Mouse (Mus musculus) MEL (cell line): ENCODE data around the gene Tlx3. TPM values are rescaled to one million over a fixed set of nuclear protein-coding genes. Genes with fewer than 3 reads are reported as not detected.

Experiments used
- DNase-seq: peaks from one replicate; pipeline ENCODE4 v3.0.0; 2011; ENCODE audit warnings: low read depth, low spot score
- H3K27ac ChIP-seq: 2 replicates; pipeline ENCODE4 v1.5.1; 2012; ENCODE audit warnings: low read depth, mild to moderate bottlenecking, control low read depth, low read length, moderate library complexity; ENCODE audit not compliant: control insufficient read depth
- H3K27me3 ChIP-seq, 2 experiments: fragments of 150-350 bp in 1 of 2; sonication (generic) in 1 of 2; 2 replicates each; pipeline ENCODE4 v1.6.1; 2012; ENCODE audit warnings: low read length in 2 of 2, mild to moderate bottlenecking in 2 of 2, improper control_type of control experiment in 1 of 2, moderate library complexity in 1 of 2; ENCODE audit not compliant: insufficient read depth in 2 of 2, control insufficient read depth in 1 of 2
- H3K36me3 ChIP-seq, 2 experiments: 2 replicates each; pipeline ENCODE4 v1.6.1; 2012 to 2014; ENCODE audit warnings: low read length in 2 of 2, improper control_type of control experiment in 1 of 2, inconsistent platforms in 1 of 2, mild to moderate bottlenecking in 1 of 2; ENCODE audit not compliant: insufficient read depth in 2 of 2, control insufficient read depth in 1 of 2
- H3K4me1 ChIP-seq, 2 experiments: fragments of 150-350 bp in 1 of 2; sonication (generic) in 1 of 2; 2 replicates each; pipeline ENCODE4 v1.6.1; 2012; ENCODE audit warnings: low read length in 2 of 2, improper control_type of control experiment in 1 of 2, mild to moderate bottlenecking in 1 of 2; ENCODE audit not compliant: insufficient read depth in 2 of 2, control insufficient read depth in 1 of 2
- H3K4me3 ChIP-seq, 2 experiments: fragments of 150-350 bp in 1 of 2; sonication (generic) in 1 of 2; 2 replicates each; pipeline ENCODE4 v1.5.1; 2012; ENCODE audit warnings: low read depth in 2 of 2, low read length in 2 of 2, mild to moderate bottlenecking in 2 of 2, moderate library complexity in 2 of 2, control low read depth in 1 of 2, improper control_type of control experiment in 1 of 2; ENCODE audit not compliant: control insufficient read depth in 1 of 2, insufficient read depth in 1 of 2
- H3K79me2 ChIP-seq: 2 replicates; pipeline ENCODE4 v1.6.1; 2012; ENCODE audit warnings: mild to moderate bottlenecking, low read length, moderate library complexity; ENCODE audit not compliant: control insufficient read depth, poor library complexity, insufficient read depth
- H3K9ac ChIP-seq: 2 replicates; pipeline ENCODE4 v1.6.1; 2012; ENCODE audit warnings: low read depth, mild to moderate bottlenecking, control low read depth, low read length, moderate library complexity; ENCODE audit not compliant: control insufficient read depth, poor library complexity, severe bottlenecking
- H3K9me3 ChIP-seq: fragments of 150-350 bp; sonication (generic); replicated peaks from 2 replicates; pipeline ENCODE4 v1.6.1; 2012; ENCODE audit warnings: mild to moderate bottlenecking, low read length, improper control_type of control experiment, moderate library complexity; ENCODE audit not compliant: insufficient read depth
- BHLHE40 ChIP-seq: IDR thresholded peaks from 2 replicates; pipeline ENCODE4 v1.6.1; 2012; ENCODE audit warnings: low read depth, mild to moderate bottlenecking, inconsistent platforms, low read length, improper control_type of control experiment, borderline replicate concordance
- CHD1 ChIP-seq: IDR thresholded peaks from 2 replicates; pipeline ENCODE4 v1.6.1; 2012; ENCODE audit warnings: low read depth, mild to moderate bottlenecking, inconsistent platforms, low read length, improper control_type of control experiment
- CHD2 ChIP-seq: IDR thresholded peaks from 2 replicates; pipeline ENCODE4 v1.6.1; 2011; ENCODE audit warnings: low read length, improper control_type of control experiment
- CTCF ChIP-seq, 3 experiments: IDR thresholded peaks in 2 of 3; conservative IDR thresholded peaks in 1 of 3; 2 replicates each; pipeline ENCODE4 v1.5.1; 2011 to 2012; ENCODE audit warnings: low read length in 3 of 3, low read depth in 2 of 3, mild to moderate bottlenecking in 2 of 3, improper control_type of control experiment in 1 of 3, inconsistent platforms in 1 of 3, mixed read lengths in 1 of 3, moderate library complexity in 1 of 3; ENCODE audit not compliant: control insufficient read depth in 1 of 3, insufficient read depth in 1 of 3, poor library complexity in 1 of 3, severe bottlenecking in 1 of 3
- ETS1 ChIP-seq: IDR thresholded peaks from 2 replicates; pipeline ENCODE4 v1.6.1; 2012; ENCODE audit warnings: low read depth, mild to moderate bottlenecking, inconsistent platforms, low read length, improper control_type of control experiment, moderate library complexity
- GATA1 ChIP-seq: IDR thresholded peaks from 2 replicates; pipeline ENCODE4 v1.6.1; 2011; ENCODE audit warnings: low read depth, low read length, improper control_type of control experiment
- JUND ChIP-seq: IDR thresholded peaks from 2 replicates; pipeline ENCODE4 v1.6.1; 2011; ENCODE audit warnings: low read depth, mild to moderate bottlenecking, improper control_type of control experiment, low read length
- KAT2A ChIP-seq: conservative IDR thresholded peaks from 2 replicates; pipeline ENCODE4 v1.6.1; 2012; ENCODE audit warnings: low read depth, low read length, improper control_type of control experiment, inconsistent platforms
- MAFK ChIP-seq: IDR thresholded peaks from 2 replicates; pipeline ENCODE4 v1.6.1; 2011; ENCODE audit warnings: low read depth, mild to moderate bottlenecking, low read length, improper control_type of control experiment, borderline replicate concordance
- MAX ChIP-seq: IDR thresholded peaks from 2 replicates; pipeline ENCODE4 v1.6.1; 2011; ENCODE audit warnings: low read length, improper control_type of control experiment
- MEF2A ChIP-seq: IDR thresholded peaks from 2 replicates; pipeline ENCODE4 v1.6.1; 2014; ENCODE audit warnings: low read depth, mild to moderate bottlenecking, inconsistent platforms, low read length, improper control_type of control experiment; ENCODE audit not compliant: poor library complexity, insufficient replicate concordance, severe bottlenecking; ENCODE audit errors: extremely low read depth
- MXI1 ChIP-seq: IDR thresholded peaks from 2 replicates; pipeline ENCODE4 v1.6.1; 2011; ENCODE audit warnings: mild to moderate bottlenecking, low read depth, low read length, improper control_type of control experiment
- MYC ChIP-seq: IDR thresholded peaks from 2 replicates; pipeline ENCODE4 v1.6.1; 2011; ENCODE audit warnings: low read depth, mild to moderate bottlenecking, low read length, improper control_type of control experiment, moderate library complexity
- NELFE ChIP-seq: IDR thresholded peaks from 2 replicates; pipeline ENCODE4 v1.6.1; 2011; ENCODE audit warnings: low read depth, low read length, improper control_type of control experiment
- NRF1 ChIP-seq: IDR thresholded peaks from 2 replicates; pipeline ENCODE4 v1.6.1; 2014; ENCODE audit warnings: low read depth, mild to moderate bottlenecking, inconsistent platforms, low read length, improper control_type of control experiment, moderate library complexity; ENCODE audit not compliant: poor library complexity, insufficient read depth, severe bottlenecking
- POLR2A ChIP-seq, 2 experiments: IDR thresholded peaks; 2 replicates each; pipeline ENCODE4 v1.6.1; 2011 to 2012; ENCODE audit warnings: low read length in 2 of 2, mild to moderate bottlenecking in 2 of 2, control low read depth in 1 of 2, improper control_type of control experiment in 1 of 2, low read depth in 1 of 2, moderate library complexity in 1 of 2; ENCODE audit not compliant: control insufficient read depth in 1 of 2, insufficient read depth in 1 of 2, poor library complexity in 1 of 2
- POLR2AphosphoS2 ChIP-seq: IDR thresholded peaks from 2 replicates; pipeline ENCODE4 v1.6.1; 2011; ENCODE audit warnings: low read length, improper control_type of control experiment
- POLR2AphosphoS5 ChIP-seq: IDR thresholded peaks from 2 replicates; pipeline ENCODE4 v1.6.1; 2012; ENCODE audit warnings: low read depth, borderline replicate concordance, mild to moderate bottlenecking, inconsistent platforms, low read length, moderate library complexity, mixed read lengths
- RCOR1 ChIP-seq: IDR thresholded peaks from 2 replicates; pipeline ENCODE4 v1.6.1; 2012; ENCODE audit warnings: low read depth, mild to moderate bottlenecking, inconsistent platforms, low read length, improper control_type of control experiment
- TBP ChIP-seq: IDR thresholded peaks from 2 replicates; pipeline ENCODE4 v1.8.0; 2011; ENCODE audit warnings: low read depth, low read length, improper control_type of control experiment
- TCF12 ChIP-seq: IDR thresholded peaks from 2 replicates; pipeline ENCODE4 v1.6.1; 2014; ENCODE audit warnings: low read depth, mild to moderate bottlenecking, inconsistent platforms, low read length, improper control_type of control experiment, moderate library complexity
- UBTF ChIP-seq: IDR thresholded peaks from 2 replicates; pipeline ENCODE4 v1.6.1; 2012; ENCODE audit warnings: low read depth, mild to moderate bottlenecking, inconsistent platforms, low read length, improper control_type of control experiment, moderate library complexity, borderline replicate concordance; ENCODE audit not compliant: insufficient read depth
- USF1 ChIP-seq: IDR thresholded peaks from 2 replicates; pipeline ENCODE4 v1.6.1; 2014; ENCODE audit warnings: low read depth, mild to moderate bottlenecking, inconsistent platforms, low read length, improper control_type of control experiment, moderate library complexity
- USF2 ChIP-seq, 2 experiments: IDR thresholded peaks; 2 replicates each; pipeline ENCODE4 v1.6.1; 2011 to 2012; ENCODE audit warnings: improper control_type of control experiment in 2 of 2, low read length in 2 of 2, borderline replicate concordance in 1 of 2, inconsistent platforms in 1 of 2, low read depth in 1 of 2, mild to moderate bottlenecking in 1 of 2; ENCODE audit not compliant: insufficient read depth in 1 of 2
- ZC3H11A ChIP-seq: IDR thresholded peaks from 2 replicates; pipeline ENCODE4 v1.6.1; 2012; ENCODE audit warnings: low read depth, mild to moderate bottlenecking, inconsistent platforms, low read length, improper control_type of control experiment
- polyA plus RNA-seq, 2 experiments: library from polyadenylated mRNA; stranded (reverse) in 1 of 2; unstranded in 1 of 2; fragments of >175 nt in 1 of 2; fragments of >200 nt in 1 of 2; gene quantifications; 2 replicates each; pipeline versions ENCODE4 v1.2.1 to v1.2.4; 2012; ENCODE audit warnings: low replicate concordance in 2 of 2, low read depth in 1 of 2; ENCODE audit not compliant: insufficient read length in 2 of 2, insufficient read depth in 1 of 2, missing spikeins in 1 of 2
- total RNA-seq: library from RNA; depleted of rRNA; stranded (reverse); fragments of 300-350 nt; gene quantifications from 2 replicates; pipeline ENCODE4 v1.2.3, GENCODE M21; 2012

Gene Tlx3
- total and polyA plus RNA-seq, 3 experiments = not detected

DNA sequence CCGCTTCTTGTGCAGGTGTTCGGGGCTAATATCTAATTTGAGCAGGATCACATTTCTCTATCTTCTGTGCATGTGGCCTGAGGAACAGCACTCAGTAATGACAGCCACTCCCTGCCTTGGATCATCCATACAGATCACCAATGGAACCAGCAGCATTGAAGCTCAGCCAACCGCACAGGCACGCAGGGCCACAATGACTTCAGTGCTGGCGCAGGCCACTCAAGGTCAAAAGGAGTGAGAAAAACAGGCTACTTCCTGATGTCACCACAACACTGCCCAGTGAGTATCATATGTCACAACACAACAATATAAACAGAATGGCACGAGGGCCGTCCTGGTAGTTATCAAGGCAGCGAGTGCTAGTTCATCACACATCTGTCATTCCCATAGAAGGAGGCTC is 23.1 kb upstream of the Tlx3 start:
- Histone ChIP-seq H3K9ac (no peak overlapping the region), H3K79me2 (no peaks in the 10 kb centered on the region), H3K4me1 (no peaks in the 10 kb centered on the region), H3K27ac (no peak overlapping the region), H3K4me3 (no peak overlapping the region), H3K9me3 (no peaks in the 10 kb centered on the region), H3K27me3 (no peaks in the 10 kb centered on the region; a peak in 1 of 4 replicates)
- DNase-seq = no peak
- TF ChIP-seq BHLHE40 (no peak), CHD1 (no peak), TCF12 (no peak), MYC (no peak), NELFE (no peak), MAX (no peak), USF1 (no peak), USF2 (IDR thresholded peaks at IDR 0.05; ENCODE audit: borderline replicate concordance in 1 of 2, insufficient read depth in 1 of 2, low read depth in 1 of 2, low read length in 2 of 2) (no peak), CTCF (IDR thresholded peaks at IDR 0.05 in 2 of 3, conservative IDR thresholded peaks at IDR 0.05 in 1 of 3; ENCODE audit: control insufficient read depth in 1 of 3, insufficient read depth in 1 of 3, low read depth in 2 of 3, low read length in 3 of 3, poor library complexity in 1 of 3, severe bottlenecking in 1 of 3) (no peak), GATA1 (no peak), ETS1 (no peak), JUND (no peak), UBTF (no peak)
- TF ChIP-seq, all 39 proteins: peak for 0
- no peaks in the 10 kb centered on the region for H3K36me3 ChIP-seq

- DNase-seq = no peak
- TF ChIP-seq USF1 (no peak), USF2 (IDR thresholded peaks at IDR 0.05; ENCODE audit: borderline replicate concordance in 1 of 2, insufficient read depth in 1 of 2, low read depth in 1 of 2, low read length in 2 of 2) (no peak), KAT2A (no peak), BHLHE40 (no peak), TBP (no peak), CHD2 (no peak), POLR2A (IDR thresholded peaks at IDR 0.05; ENCODE audit: control insufficient read depth in 1 of 2, insufficient read depth in 1 of 2, low read depth in 1 of 2, low read length in 2 of 2, poor library complexity in 1 of 2) (no peak), POLR2AphosphoS2 (no peak), MEF2A (no peak), MAFK (no peak), POLR2AphosphoS5 (no peak), NRF1 (no peak), MXI1 (no peak), RCOR1 (no peak), CTCF (IDR thresholded peaks at IDR 0.05 in 2 of 3, conservative IDR thresholded peaks at IDR 0.05 in 1 of 3; ENCODE audit: control insufficient read depth in 1 of 3, insufficient read depth in 1 of 3, low read depth in 2 of 3, low read length in 3 of 3, poor library complexity in 1 of 3, severe bottlenecking in 1 of 3) (no peak), ZC3H11A (no peak), GATA1 (no peak), MYC (no peak)
Observed at GRCm38 (mm10) chr11:33221566-33222365, 18.4 kb upstream of the Tlx3 start.

More at GRCm38 (mm10) chr11:33221566-33222365, 18.4 kb upstream of the Tlx3 start:
- no peaks in the 10 kb centered on the region for H3K4me1 ChIP-seq
- no peaks in the 10 kb centered on the region for H3K27me3 ChIP-seq
- no peaks in the 10 kb centered on the region for H3K36me3 ChIP-seq
- H3K9me3 ChIP-seq = no peaks in the 10 kb centered on the region
- no peak overlapping the region for H3K27ac ChIP-seq
- H3K79me2 ChIP-seq = no peaks in the 10 kb centered on the region
- no peak overlapping the region for H3K9ac ChIP-seq
- H3K4me3 ChIP-seq = no peak overlapping the region
